Mouse (Mus musculus): ENCODE results near the gene Ppp1r8.
"Not testable (repeated sequence)": the region's sequence is repeated elsewhere in the genome, so short reads cannot be mapped to it uniquely, and the experiment has no call there.

Ppp1r8 gene

DNA sequence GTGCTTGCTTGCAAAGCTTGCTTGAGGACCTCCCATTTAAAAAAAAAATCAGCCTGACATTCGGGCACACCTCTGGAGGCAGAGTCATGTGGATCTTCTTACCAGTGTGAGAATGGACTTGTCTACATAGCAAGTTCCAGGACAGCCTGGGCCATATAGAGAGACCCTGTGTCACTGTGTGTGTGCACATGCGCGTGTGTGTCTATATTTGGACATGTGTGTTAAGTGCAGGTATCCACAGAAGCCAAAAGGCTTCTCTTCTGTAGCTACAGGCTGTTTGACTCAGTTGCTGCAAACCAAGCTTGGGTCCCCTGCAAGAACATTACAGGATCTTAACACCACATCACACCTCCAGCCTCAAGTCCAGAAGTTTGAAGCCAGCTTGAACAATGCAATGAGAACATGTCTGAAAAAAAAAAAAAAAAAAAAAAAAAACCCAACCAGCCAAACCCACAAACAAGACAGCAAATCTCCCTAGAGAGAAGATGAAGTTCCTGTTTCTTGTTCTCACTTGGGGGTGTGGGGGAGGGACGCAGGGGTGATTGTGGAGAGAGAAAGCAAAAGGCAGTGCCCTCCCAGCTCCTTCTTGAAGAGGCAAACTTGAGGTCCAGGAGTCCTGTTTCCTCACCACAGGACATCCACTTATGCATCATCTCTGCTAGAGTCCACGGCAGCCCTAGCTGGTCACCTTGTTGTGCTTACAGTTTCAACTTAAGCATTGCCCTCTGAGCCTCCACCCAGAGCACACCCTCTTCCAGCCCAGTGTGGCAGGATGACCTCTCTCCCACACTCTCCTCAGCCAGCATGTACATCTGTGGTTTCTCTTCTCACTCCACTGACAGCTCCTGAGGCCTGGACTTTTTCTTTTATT is 35.0 kb downstream of the Ppp1r8 start:
- no peak for DNase-seq (ENCODE audit: inconsistent age in 2 of 2, low spot score in 1 of 2)

- no peak for DNase-seq (ENCODE audit: inconsistent age in 2 of 2, low spot score in 1 of 2)
These were observed 36.3 kb downstream of the Ppp1r8 start for GRCm38 (mm10) chr4:132806620-132807191.

DNA sequence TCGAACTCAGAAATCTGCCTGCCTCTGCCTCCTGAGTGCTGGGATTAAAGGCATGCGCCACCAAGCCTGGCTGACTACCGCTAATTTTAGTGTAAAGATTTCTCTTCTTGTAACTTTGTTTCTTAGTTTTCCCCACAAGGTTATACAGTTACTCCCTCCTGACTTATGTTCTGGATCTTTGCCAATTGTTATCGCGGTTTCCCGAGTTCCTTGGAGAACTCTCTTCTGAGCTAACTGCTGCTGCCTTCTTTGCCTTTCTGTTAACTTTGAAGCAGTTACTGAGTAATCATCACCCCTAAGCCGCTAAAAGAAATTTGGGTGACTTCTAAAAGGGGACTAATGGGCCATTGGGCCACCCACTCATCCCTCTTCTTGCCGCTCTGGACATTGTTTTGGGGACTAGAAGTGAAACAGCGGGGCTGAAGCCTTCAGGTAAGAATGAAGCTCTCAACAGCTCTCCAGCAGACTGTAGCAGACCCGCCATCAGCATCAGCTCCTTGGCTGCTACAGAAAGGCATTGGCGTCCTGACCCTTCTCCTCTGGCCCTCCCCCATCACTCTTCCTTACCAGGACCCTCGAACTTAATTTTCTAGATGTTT is 37.3 kb downstream of the Ppp1r8 start:
- no peak for DNase-seq (ENCODE audit: inconsistent age in 2 of 2, low spot score in 1 of 2)

- DNase-seq (ENCODE audit: inconsistent age in 2 of 2, low spot score in 1 of 2), result no peak
These were observed 37.8 kb downstream of the Ppp1r8 start for GRCm38 (mm10) chr4:132805146-132805545.

DNA sequence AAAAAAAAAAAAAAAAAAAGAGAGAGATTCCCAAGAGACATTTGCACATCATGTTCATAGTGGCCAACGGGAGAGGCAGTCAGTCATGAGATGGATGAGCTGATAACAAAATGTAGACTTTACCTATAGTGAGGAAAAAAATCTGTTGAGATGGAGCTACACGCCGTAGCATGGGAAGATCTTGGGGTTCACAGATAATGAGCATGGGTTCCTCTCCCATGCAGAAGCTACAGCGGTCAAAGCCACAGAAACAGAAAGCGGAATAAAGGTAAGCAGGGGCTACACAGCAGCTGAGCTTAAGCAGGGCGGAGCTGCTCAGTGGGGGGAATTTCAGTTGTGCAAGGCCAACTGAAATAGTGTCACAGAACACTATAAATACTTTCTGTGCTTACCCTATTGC is 38.6 kb downstream of the Ppp1r8 start:
- DNase-seq (ENCODE audit: inconsistent age in 2 of 2, low spot score in 1 of 2), result no peak

GRCm38 (mm10) chr4:132803876-132804275 is 39.1 kb downstream of the Ppp1r8 start:
- no peak for DNase-seq (ENCODE audit: inconsistent age in 2 of 2, low spot score in 1 of 2)

- no peak for DNase-seq (ENCODE audit: inconsistent age in 2 of 2, low spot score in 1 of 2)
These were observed 39.8 kb downstream of the Ppp1r8 start for GRCm38 (mm10) chr4:132803212-132803611.

GRCm38 (mm10) chr4:132802171-132802637 is 40.8 kb downstream of the Ppp1r8 start:
- DNase-seq (ENCODE audit: inconsistent age in 2 of 2, low spot score in 1 of 2), result no peak

DNA sequence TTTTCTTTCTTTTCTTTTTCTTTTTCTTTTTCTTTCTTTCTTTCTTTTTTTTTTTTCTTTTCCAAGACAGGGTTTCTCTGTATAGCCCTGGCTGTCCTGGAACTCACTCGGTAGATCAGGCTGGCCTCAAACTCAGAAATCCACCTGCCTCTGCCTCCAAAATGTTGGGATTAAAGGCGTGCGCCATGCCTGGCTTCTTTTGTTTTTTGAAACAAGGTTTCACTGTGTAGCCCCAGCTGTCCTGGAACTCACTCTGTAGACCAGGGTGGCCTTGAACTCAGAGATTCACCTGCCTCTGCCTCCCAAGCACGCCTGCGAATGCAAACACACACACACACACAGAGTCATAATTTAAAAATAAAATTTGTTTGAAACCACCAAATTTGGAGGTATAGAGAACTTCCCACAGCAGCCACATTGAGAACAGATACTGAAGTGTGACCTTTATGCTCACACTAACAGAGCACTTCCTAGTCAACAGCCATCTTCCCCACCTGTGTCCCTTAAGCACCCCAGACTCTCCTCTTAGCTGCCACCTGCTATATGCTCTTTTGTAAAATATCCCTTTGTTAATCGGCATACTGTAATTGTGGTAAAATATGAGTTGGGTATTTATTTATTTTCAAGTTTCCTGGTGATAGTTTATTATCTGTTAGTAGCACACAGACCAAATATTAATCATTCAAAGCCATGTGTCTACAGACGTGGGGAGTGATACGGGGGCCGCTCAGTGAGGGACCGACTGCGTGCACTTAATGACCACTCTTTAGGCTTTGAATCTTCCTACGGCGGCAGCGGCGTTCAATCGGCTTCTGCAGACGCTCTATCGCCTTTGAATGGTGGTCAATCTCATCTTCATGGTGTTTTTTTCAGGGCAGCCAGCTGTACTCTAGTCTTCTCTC is 41.5 kb downstream of the Ppp1r8 start:
- no peak for DNase-seq (ENCODE audit: inconsistent age in 2 of 2, low spot score in 1 of 2)

DNA sequence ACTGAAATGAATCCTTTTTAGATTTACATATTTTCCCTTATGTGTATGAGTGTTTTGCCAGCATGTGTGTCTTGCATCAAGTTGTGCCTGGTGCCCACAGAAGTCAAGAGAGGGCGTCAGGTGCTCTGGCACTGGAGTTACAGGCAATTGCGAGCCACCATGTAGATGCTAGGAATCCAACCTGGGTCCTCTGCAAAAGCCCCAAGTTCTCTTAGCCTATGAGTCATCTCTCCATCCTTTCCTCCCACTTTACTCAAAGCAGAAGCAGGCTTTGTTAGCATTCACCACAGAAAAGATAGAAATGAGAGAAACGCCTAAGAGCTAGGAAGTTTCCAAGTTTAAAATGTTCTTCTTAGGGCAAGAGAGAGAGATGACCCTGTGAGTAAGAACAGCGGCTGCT is 43.1 kb downstream of the Ppp1r8 start:
- DNase-seq (ENCODE audit: inconsistent age in 2 of 2, low spot score in 1 of 2), result no peak

- DNase-seq (ENCODE audit: inconsistent age in 2 of 2, low spot score in 1 of 2), result not testable (repeated sequence)
These were observed 44.3 kb downstream of the Ppp1r8 start for GRCm38 (mm10) chr4:132798666-132799065.

- no peak for DNase-seq (ENCODE audit: inconsistent age in 2 of 2, low spot score in 1 of 2)
These were observed 44.9 kb downstream of the Ppp1r8 start for GRCm38 (mm10) chr4:132798028-132798427.

DNA sequence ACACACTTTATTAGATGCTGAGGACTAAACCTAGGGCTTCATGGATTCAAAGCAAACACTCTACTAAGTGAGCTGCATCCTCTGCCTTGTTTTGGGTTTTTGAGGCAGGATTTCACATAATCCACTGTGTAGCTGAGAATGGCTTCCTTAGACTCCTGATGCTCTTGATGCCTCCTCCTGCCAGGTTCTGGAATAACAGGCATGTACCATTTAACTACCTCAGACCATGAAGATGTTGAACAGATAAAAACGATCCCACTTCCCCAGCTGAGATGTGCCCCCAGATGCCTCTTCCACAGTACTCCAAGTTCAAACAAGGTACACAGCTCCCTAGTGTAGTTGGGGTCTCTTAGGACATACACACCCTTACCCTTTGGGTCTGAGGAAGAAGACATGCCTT is 45.5 kb downstream of the Ppp1r8 start:
- DNase-seq (ENCODE audit: inconsistent age in 2 of 2, low spot score in 1 of 2), result no peak

GRCm38 (mm10) chr4:132796196-132796886 is 46.6 kb downstream of the Ppp1r8 start, which contains the start of gene Themis2:
TSS of gene Themis2 (minus strand) at chr4:132796387.
- peak; percentile 79 to 89 for DNase-seq (ENCODE audit: inconsistent age in 2 of 2, low spot score in 1 of 2)

DNA sequence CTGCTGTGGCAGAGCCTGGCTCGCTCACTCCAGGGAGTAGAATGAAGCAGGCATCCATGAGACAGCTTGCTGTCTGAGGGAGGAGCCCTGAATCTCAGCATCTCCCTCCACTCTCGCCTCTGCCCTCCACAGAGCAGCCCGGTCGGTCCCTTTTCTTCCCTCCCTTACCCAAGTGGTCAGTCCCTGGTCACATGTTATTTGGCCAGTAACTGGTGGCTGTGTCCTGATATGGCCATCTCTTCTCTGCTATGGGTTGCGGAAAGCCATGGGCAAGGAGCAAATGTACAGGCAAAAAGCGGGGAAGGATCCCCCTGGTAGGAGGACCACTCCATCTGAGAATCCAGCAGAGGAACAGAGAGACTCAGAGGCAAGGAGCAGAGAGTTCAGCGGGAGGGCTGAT is 47.8 kb downstream of the Ppp1r8 start:
- no peak for DNase-seq (ENCODE audit: inconsistent age in 2 of 2, low spot score in 1 of 2)

DNA sequence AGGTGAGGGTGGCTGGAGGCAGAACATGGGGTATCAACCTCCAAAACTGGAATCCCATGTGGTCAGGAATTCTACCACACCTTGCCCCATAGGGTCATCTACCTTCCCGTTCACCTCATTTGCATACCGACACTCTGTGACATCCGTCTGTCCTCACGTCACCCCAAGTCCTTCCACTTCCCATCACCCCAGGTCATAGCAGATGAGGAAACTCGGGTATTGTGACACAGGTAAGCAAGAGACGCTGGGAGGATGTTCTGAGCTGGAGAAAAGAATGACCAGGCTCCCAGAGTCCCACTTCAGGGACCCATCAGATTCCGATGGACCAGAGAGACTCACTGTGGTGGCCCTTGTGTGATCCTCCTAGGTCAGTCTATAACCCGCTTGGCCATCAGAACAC is 48.2 kb downstream of the Ppp1r8 start:
- no peak for DNase-seq (ENCODE audit: inconsistent age in 2 of 2, low spot score in 1 of 2)

DNA sequence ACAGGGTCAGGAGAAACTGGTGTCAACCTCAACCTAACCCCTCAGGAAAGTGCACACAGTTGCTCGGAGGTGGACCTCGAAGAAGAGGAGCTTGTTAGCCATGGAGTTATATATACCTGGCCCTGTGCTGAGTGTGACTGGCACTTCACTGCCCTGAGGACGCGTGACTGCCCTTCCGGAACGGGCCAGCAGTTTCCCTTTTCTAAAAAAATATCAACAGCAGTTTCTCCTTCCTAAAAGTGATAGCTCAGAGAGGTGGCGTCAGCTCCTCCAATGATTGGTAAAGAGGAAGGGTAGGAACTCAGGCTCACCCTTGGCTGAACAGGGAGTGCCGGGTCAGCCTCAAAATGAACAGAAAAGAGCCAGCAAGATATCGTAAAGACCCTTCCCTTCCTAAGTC is 48.9 kb downstream of the Ppp1r8 start:
- no peak for DNase-seq (ENCODE audit: inconsistent age in 2 of 2, low spot score in 1 of 2)

GRCm38 (mm10) chr4:132793322-132794004 is 49.5 kb downstream of the Ppp1r8 start:
- not testable (repeated sequence) for DNase-seq (ENCODE audit: inconsistent age in 2 of 2, low spot score in 1 of 2)

- no peak for DNase-seq (ENCODE audit: inconsistent age in 2 of 2, low spot score in 1 of 2)
These were observed 53.2 kb downstream of the Ppp1r8 start for GRCm38 (mm10) chr4:132789731-132790130.

- DNase-seq (ENCODE audit: inconsistent age in 2 of 2, low spot score in 1 of 2), result no peak
These were observed 57.7 kb downstream of the Ppp1r8 start for GRCm38 (mm10) chr4:132785228-132785627.

Measured in adrenal gland, adult (tissue).